Mouse (Mus musculus) erythroblast, embryonic 14.5 days (primary cell): Measurements from ENCODE around the gene Mllt11. TPM values are rescaled to one million over a fixed set of nuclear protein-coding genes. Genes with fewer than 3 reads are reported as not detected.

Experiments
- H3K27me3 ChIP-seq: 2 replicates; pipeline ENCODE4 v1.6.1; 2012; ENCODE audit warnings: inconsistent platforms; ENCODE audit not compliant: control insufficient read depth
- H3K36me3 ChIP-seq: 2 replicates; pipeline ENCODE4 v1.6.1; 2012; ENCODE audit warnings: mild to moderate bottlenecking, inconsistent platforms; ENCODE audit not compliant: control insufficient read depth
- H3K4me1 ChIP-seq: 2 replicates; pipeline ENCODE4 v1.6.1; 2012; ENCODE audit warnings: inconsistent platforms; ENCODE audit not compliant: control insufficient read depth
- H3K4me3 ChIP-seq: replicated peaks from 2 replicates; pipeline ENCODE3; 2012; ENCODE audit warnings: moderate library complexity, mild to moderate bottlenecking, inconsistent platforms
- H3K9me3 ChIP-seq: 2 replicates; pipeline ENCODE4 v1.6.1; 2012; ENCODE audit warnings: low read length, inconsistent platforms, mixed read lengths; ENCODE audit not compliant: control insufficient read depth
- GATA1 ChIP-seq: IDR thresholded peaks from 2 replicates; pipeline ENCODE4 v1.6.1; 2012; ENCODE audit warnings: low read length, inconsistent platforms, mixed read lengths
- TAL1 ChIP-seq: IDR thresholded peaks from 3 replicates; pipeline ENCODE4 v1.6.1; 2012; ENCODE audit warnings: low read length, inconsistent platforms, mixed read lengths
- polyA plus RNA-seq: library from polyadenylated mRNA; stranded (reverse); fragments of >175 nt; gene quantifications from 2 replicates; pipeline ENCODE4 v1.2.3, GENCODE M21; 2012

The Mllt11 gene
- polyA plus RNA-seq, 1 experiment = 0.09 TPM

DNA sequence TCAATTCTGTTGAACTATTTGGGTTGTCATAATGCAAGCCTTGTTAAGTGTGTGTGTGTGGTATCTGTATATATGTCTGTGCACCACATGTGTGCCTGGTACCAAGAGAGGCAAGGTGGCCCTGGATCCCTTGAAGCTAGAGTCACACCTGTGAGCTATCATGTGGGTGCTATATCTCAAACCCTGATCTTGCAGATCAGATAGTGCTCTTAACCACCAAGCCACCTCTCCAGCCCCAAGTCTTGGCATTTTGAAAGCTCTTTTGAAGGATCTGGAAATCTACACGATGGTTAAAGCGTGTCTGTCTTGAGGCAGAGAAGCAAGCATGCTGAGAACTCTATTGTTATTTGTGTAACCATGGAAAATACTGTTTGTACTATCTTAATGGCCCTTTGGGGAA is 21.4 kb downstream of the Mllt11 start:
- H3K27me3 ChIP-seq = no peaks in the 10 kb centered on the region
- TF ChIP-seq GATA1 (no peak), TAL1 (no peak)
- no peak overlapping the region for H3K4me3 ChIP-seq
- H3K9me3 ChIP-seq = no peaks in the 10 kb centered on the region
- peaks cover 18% of the 10 kb centered on the region for H3K4me1 ChIP-seq
- H3K36me3 ChIP-seq = peaks cover 97% of the 10 kb centered on the region

DNA sequence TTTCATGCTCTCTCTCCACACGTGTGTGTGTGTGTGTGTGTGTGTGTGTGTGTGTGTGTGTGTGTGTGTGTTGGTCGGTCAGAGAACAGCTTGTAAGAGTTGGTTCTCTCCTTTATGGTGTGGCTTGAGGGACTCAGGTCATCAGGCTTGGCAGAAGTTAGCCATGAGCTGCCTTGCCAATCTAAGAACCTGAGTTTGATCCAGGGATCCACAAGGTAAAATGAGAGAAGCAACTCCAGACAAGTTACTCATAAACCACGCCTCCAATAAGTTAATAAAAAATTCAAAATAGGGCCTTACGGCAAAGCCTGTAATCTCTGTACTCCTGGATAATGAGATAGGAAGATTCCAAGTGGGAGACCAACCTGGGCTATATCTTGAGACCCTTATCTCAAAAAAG is 23.7 kb downstream of the Mllt11 start:
- Histone ChIP-seq H3K4me1 (peaks cover 7% of the 10 kb centered on the region), H3K27me3 (no peaks in the 10 kb centered on the region), H3K9me3 (no peaks in the 10 kb centered on the region), H3K4me3 (no peak overlapping the region), H3K36me3 (peaks cover 97% of the 10 kb centered on the region)
- TF ChIP-seq TAL1 (no peak), GATA1 (no peak)

DNA sequence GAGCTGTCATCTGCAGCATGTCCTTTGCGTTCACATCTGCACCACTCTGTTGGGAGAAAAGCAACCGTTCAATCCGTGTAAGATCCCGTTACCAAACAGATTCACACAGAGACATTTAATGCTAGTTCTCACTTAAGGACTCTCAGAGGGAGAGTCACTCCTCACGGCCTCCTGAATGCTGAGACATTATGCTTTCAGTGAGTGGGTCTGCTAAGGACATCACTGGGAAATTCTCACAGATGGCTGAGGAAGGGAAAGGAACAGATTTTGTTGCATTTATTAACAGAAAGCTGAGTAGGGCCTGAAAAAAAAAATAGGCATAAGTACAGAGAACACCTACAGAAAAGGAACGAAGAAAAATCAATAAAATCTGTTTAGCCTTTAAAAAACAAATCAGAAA is 28.1 kb downstream of the Mllt11 start:
- H3K9me3 ChIP-seq = no peaks in the 10 kb centered on the region
- TF ChIP-seq GATA1 = no peak
- no peak for TF ChIP-seq TAL1
- peaks cover 100% of the 10 kb centered on the region for H3K36me3 ChIP-seq
- H3K4me1 ChIP-seq = no peaks in the 10 kb centered on the region
- no peaks in the 10 kb centered on the region for H3K27me3 ChIP-seq
- no peak overlapping the region for H3K4me3 ChIP-seq

DNA sequence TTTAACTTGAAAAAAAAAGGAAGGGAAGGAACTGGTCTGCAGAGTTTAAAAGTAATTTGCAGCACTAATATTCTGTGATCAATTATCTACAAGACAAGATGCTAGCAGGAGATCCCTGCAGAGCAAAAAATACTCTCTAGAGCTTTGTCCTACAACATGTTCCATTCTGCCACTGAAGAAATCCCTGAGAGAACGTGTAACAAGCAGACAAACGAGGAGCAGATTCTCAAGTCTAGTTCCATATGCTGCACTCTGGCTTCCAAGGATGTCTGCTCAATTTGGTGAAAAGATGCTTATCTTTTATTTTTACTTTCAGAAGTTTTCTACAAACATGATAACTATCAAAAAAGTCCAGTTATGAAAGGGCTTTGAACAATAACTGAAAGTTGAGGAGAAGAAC is 31.4 kb downstream of the Mllt11 start:
- Histone ChIP-seq H3K36me3 (peaks cover 100% of the 10 kb centered on the region), H3K9me3 (no peaks in the 10 kb centered on the region), H3K4me3 (no peak overlapping the region), H3K4me1 (no peaks in the 10 kb centered on the region), H3K27me3 (no peaks in the 10 kb centered on the region)
- TF ChIP-seq TAL1 (no peak), GATA1 (no peak)

DNA sequence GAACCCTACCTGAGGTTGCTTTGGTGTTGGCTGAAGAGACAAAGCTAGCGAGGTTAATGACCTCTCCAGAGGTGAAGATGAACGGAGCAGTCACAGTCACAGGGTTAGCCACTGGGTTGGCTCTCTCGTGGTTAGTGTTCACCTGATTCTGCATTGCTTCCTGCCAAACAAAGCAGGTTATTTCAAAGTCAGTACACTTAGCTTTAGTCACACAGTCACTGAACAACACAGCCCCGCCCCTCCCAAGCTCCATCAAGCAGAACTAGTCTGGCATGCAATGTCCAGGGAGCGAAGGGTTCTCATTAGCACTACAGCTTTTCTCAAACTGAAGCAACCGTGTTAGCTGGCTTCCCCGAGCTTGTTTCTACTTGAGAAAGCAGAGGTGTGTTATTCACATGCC is 31.8 kb downstream of the Mllt11 start:
- Histone ChIP-seq H3K4me3 (no peak overlapping the region), H3K27me3 (no peaks in the 10 kb centered on the region), H3K4me1 (no peaks in the 10 kb centered on the region), H3K9me3 (no peaks in the 10 kb centered on the region), H3K36me3 (peaks cover 100% of the 10 kb centered on the region)
- TF ChIP-seq TAL1 = no peak
- TF ChIP-seq GATA1 = no peak

DNA sequence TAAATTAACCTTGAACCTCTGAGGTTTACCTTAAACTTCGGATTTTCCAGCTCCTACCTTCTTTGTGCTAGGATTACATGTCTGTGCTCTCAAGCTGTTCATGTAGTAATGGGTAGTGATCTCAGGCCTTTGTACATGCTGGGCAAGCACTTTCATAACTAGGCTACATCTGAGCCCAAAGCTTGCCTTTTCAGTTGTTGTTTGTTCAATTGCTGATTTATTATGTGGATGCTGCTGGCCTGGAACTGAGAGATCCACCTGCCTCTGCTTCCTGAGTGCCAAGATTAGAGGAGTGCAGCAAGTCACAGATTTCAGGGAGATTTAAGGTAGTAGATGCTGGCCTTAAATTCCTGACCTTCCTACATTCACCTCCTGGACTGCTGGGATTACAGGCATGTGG is 32.9 kb downstream of the Mllt11 start:
- Histone ChIP-seq H3K27me3 (no peaks in the 10 kb centered on the region), H3K4me1 (no peaks in the 10 kb centered on the region), H3K4me3 (no peak overlapping the region), H3K36me3 (peaks cover 100% of the 10 kb centered on the region), H3K9me3 (no peaks in the 10 kb centered on the region)
- no peak for TF ChIP-seq TAL1
- TF ChIP-seq GATA1 = no peak

DNA sequence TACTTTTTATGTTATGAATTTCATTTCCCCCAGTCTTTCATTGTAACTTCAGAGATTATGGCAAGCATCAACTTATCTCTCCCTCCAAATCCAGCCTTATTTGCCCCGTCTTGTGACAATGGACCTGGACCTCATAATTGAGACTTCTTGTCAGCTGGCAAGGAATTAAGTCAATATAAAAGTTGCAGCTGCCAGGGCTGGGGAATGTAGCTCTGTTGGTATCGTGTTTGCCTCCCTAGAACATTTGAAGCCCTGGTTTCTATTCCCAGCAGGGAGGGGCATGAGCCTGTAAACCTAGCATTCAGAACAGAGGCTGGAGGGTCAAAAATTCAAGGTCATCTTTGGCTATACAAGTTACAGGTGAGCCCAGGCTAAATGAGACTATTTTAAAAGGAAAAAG is 36.2 kb downstream of the Mllt11 start:
- Histone ChIP-seq H3K9me3 (no peaks in the 10 kb centered on the region), H3K27me3 (no peaks in the 10 kb centered on the region), H3K4me1 (no peaks in the 10 kb centered on the region), H3K36me3 (peaks cover 98% of the 10 kb centered on the region), H3K4me3 (no peak overlapping the region)
- no peak for TF ChIP-seq TAL1
- TF ChIP-seq GATA1 = no peak

DNA sequence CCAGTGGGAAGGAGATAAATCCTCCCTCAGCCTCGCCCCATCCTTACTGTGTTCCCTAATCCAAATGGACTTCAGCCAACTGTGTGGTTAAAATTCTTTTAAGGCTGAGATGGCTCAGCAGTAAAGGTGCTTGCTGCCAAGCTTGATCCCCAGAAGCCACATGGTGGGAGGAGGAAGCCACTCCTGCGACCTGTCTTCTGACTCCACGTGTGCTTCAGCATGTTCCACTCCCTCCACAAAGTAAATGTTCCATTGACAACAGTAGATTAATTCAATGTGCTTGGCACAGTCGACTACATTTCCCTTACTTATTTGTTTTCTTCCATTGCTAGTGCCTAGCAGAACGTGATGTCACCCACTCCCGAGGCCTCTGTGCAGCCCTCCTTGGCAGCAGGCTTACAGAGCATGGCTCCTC is 37.2 kb downstream of the Mllt11 start:
- TF ChIP-seq TAL1 (no peak), GATA1 (no peak)
- Histone ChIP-seq H3K36me3 (peaks cover 98% of the 10 kb centered on the region), H3K4me1 (no peaks in the 10 kb centered on the region), H3K27me3 (no peaks in the 10 kb centered on the region), H3K4me3 (no peak overlapping the region), H3K9me3 (no peaks in the 10 kb centered on the region)

DNA sequence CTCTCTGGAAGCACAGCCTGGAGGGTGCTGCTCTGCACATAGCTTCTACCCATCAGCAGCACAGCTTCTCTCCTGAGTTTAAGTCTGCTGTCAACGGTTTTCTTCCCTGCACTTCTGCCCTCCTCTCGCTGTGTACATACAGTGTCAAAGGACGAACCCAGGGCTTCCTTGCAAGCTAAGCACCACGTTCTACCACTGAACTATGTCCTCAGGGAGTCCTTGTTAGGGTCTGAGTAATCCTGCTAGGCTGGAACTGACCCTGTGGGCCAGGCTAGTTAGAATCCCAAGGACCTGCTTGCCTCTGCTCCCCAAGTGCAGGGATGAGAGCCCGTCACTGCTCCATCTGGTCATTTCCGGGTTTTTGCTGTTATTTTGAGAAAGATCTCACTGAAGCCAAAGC is 45.1 kb downstream of the Mllt11 start:
- Histone ChIP-seq H3K4me3 (no peak overlapping the region), H3K9me3 (no peaks in the 10 kb centered on the region)
- TF ChIP-seq TAL1 (no peak), GATA1 (no peak)

DNA sequence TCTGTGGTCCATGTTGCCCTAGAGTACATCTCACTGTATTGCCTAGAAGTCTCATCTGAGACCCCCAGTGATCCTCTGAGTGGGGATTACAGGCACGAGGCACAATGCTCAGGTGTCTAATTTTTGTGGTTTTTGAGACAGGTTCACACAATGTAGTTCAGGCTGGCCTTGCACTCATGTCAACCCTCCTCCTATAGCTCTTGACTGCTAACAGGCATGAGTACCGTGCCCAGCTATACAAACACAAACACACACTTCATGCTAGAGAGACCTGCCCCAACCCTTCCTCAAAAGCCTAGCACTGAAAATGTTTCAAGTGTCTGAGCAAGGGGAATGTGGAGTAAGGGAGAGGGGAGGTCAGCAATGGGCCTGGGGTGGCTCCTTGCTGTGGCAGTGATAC is 45.9 kb downstream of the Mllt11 start:
- Histone ChIP-seq H3K27me3 (no peaks in the 10 kb centered on the region), H3K4me3 (no peak overlapping the region), H3K36me3 (peaks cover 99% of the 10 kb centered on the region), H3K4me1 (no peaks in the 10 kb centered on the region), H3K9me3 (no peaks in the 10 kb centered on the region)
- TF ChIP-seq TAL1 = no peak
- no peak for TF ChIP-seq GATA1

More for the DNA sequence above, 45.1 kb downstream of the Mllt11 start:
- H3K4me1 ChIP-seq = no peaks in the 10 kb centered on the region
- peaks cover 100% of the 10 kb centered on the region for H3K36me3 ChIP-seq
- no peaks in the 10 kb centered on the region for H3K27me3 ChIP-seq
